17 mouse cellular contexts compared by ENCODE assay signal in genomic region chr9:66879486-66879885, GRCm38 (mm10).
"Had no signal": no experiment of that assay in that cellular context is flagged by ENCODE, and none has a peak within 500 bp of the region (broad histone marks: within the 10 kb centered on the region; RNA-seq: fewer than 3 reads in every experiment).

No protein-coding gene starts in this region.

- H3K27ac ChIP-seq: intestine, embryonic 15.5 days; limb, embryonic 13.5 days; liver, embryonic 14.5 days; midbrain, embryonic 15.5 days; neural tube, embryonic 13.5 days had no signal

- DNase-seq: kidney, adult 18-20 months; kidney, postnatal 10 days; layer of hippocampus, postnatal 36 days; left cerebral cortex, postnatal 4 days; lung, adult 18-20 months; lung, postnatal 10 days; retina, postnatal 1 day; right cerebral cortex, postnatal 4 days; spleen, adult 18-20 months; thymus, adult 18-20 months; thymus, postnatal 14 days had no signal

- ATAC-seq: intestine, embryonic 15.5 days; midbrain, embryonic 15.5 days had no signal

- H3K4me3 ChIP-seq: intestine, embryonic 15.5 days; limb, embryonic 13.5 days; megakaryocyte, embryonic 14.5 days; midbrain, embryonic 15.5 days; neural tube, embryonic 13.5 days had no signal
